Mouse (Mus musculus) stomach, embryonic 14.5 days (tissue): ENCODE results near the gene Gm5414. TPM values are rescaled to one million over a fixed set of nuclear protein-coding genes. Genes with fewer than 3 reads are reported as not detected.

ENCODE experiments used
- ATAC-seq: fragments of 200-750 bp; cut with Nextera tagmentation; 2 replicates; pipeline ENCODE4 v1.8.0; 2017; ENCODE audit warnings: low read depth, moderate TSS enrichment; ENCODE audit not compliant: insufficient number of reproducible peaks, insufficient read depth, low FRiP score
- H3K27ac ChIP-seq: fragments of 300-500 bp; sonication (generic); 2 replicates; pipeline ENCODE4 v1.5.1; 2014; ENCODE audit warnings: mild to moderate bottlenecking, low read length, moderate library complexity, mixed read lengths
- H3K27me3 ChIP-seq: fragments of 300-500 bp; sonication (generic); 2 replicates; pipeline ENCODE4 v1.6.1; 2014; ENCODE audit warnings: low read length, control low read depth, mixed read lengths; ENCODE audit not compliant: control insufficient read depth, insufficient read depth
- H3K36me3 ChIP-seq: fragments of 300-500 bp; sonication (generic); 2 replicates; pipeline ENCODE4 v1.6.1; 2014; ENCODE audit warnings: mild to moderate bottlenecking, control low read depth, low read length, moderate library complexity, mixed read lengths; ENCODE audit not compliant: control insufficient read depth, insufficient read depth
- H3K4me1 ChIP-seq: fragments of 300-500 bp; sonication (generic); 2 replicates; pipeline ENCODE4 v1.6.1; 2014; ENCODE audit warnings: low read length, control low read depth, mixed read lengths; ENCODE audit not compliant: control insufficient read depth, insufficient read depth
- H3K4me2 ChIP-seq: fragments of 300-500 bp; sonication (generic); replicated peaks from 2 replicates; pipeline ENCODE4 v1.6.1; 2014; ENCODE audit warnings: low read depth, low read length, control low read depth
- H3K4me3 ChIP-seq: fragments of 300-500 bp; sonication (generic); 2 replicates; pipeline ENCODE4 v1.5.1; 2014; ENCODE audit warnings: low read depth, low read length, control low read depth
- H3K9ac ChIP-seq: fragments of 300-500 bp; sonication (generic); replicated peaks from 2 replicates; pipeline ENCODE4 v1.6.1; 2014; ENCODE audit warnings: low read depth, mild to moderate bottlenecking, control low read depth, low read length, moderate library complexity, mixed read lengths
- H3K9me3 ChIP-seq: fragments of 300-500 bp; sonication (generic); 2 replicates; pipeline ENCODE4 v1.6.1; 2016; ENCODE audit warnings: low read depth, low read length, control low read depth; ENCODE audit not compliant: control insufficient read depth
- WGBS: fragments of 180-500 bp; shearing (Covaris S2); extraction: QIAGEN DNeasy Blood & Tissue Kit; methylation state at CpG from one replicate; pipeline ENCODE4 v1.1.7; 2014; 5-methylcytosine and 5-hydroxymethylcytosine counted together
- microRNA-seq: library from miRNA; unstranded; fragments of <30 nt; microRNA quantifications from one replicate; pipeline ENCODE4, GENCODE M21; 2016
- polyA plus RNA-seq: library from polyadenylated mRNA; unstranded; fragments of >200 nt; fragmentation: Nextera tagmentation; extraction: Ambion mirVana; gene quantifications from 2 replicates; pipeline ENCODE4 v1.2.1, GENCODE M21; 2014

The Gm5414 gene
- polyA plus RNA-seq, 1 experiment from 2014 or later = not detected

- Histone ChIP-seq H3K36me3 (no peaks in the 10 kb centered on the region), H3K27me3 (no peaks in the 10 kb centered on the region), H3K4me1 (no peaks in the 10 kb centered on the region), H3K4me3 (no peak overlapping the region), H3K9me3 (no peaks in the 10 kb centered on the region), H3K27ac (no peak overlapping the region), H3K4me2 (no peak overlapping the region), H3K9ac (no peak overlapping the region)
- ATAC-seq = no peak
- WGBS = 77% methylated on average over 3 of the region's 3 CpGs
Measured at GRCm38 (mm10) chr15:101581701-101582100, 46.3 kb downstream of the Gm5414 start.

GRCm38 (mm10) chr15:101575506-101575905, 52.5 kb downstream of the Gm5414 start:
- Histone ChIP-seq H3K4me2 (no peak overlapping the region), H3K36me3 (no peaks in the 10 kb centered on the region), H3K9me3 (no peaks in the 10 kb centered on the region), H3K4me3 (no peak overlapping the region), H3K27me3 (no peaks in the 10 kb centered on the region), H3K4me1 (no peaks in the 10 kb centered on the region), H3K27ac (no peak overlapping the region), H3K9ac (no peak overlapping the region)
- ATAC-seq = no peak
- 77% methylated on average over 5 of the region's 5 CpGs for WGBS

Small RNAs within 50 kb of the gene (microRNA-seq; reads per million reads assigned to microRNA genes)
- gene Gm44383 (not detected), gene Gm44479 (not detected)

Other genes starting within 250 kb of the Gm5414 start
- 131 and 148 TPM in 2 replicates for gene Krt7, start 217.1 kb downstream of the Gm5414 start, polyA plus RNA-seq
- gene Krt87, start 189.4 kb downstream of the Gm5414 start, polyA plus RNA-seq = 0.10 and 0.11 TPM in 2 replicates
- gene Krt88, start 180.4 kb downstream of the Gm5414 start, polyA plus RNA-seq = not detected in 2 replicates
- gene Krt81, start 164.4 kb downstream of the Gm5414 start, polyA plus RNA-seq = not detected in 2 replicates
- not detected in 2 replicates for gene Krt86, start 154.7 kb downstream of the Gm5414 start, polyA plus RNA-seq
- not detected in 2 replicates for gene Krt83, start 136.7 kb downstream of the Gm5414 start, polyA plus RNA-seq
- gene Gm49425, start 110.9 kb downstream of the Gm5414 start, polyA plus RNA-seq = not detected in 2 replicates
- gene Krt84, start 95.4 kb downstream of the Gm5414 start, polyA plus RNA-seq = not detected in 2 replicates
- not detected in 2 replicates for gene Krt82, start 77.5 kb downstream of the Gm5414 start, polyA plus RNA-seq
- 0.22 TPM in 1 of 2 replicates, not detected in the other for gene Krt90, start 65.2 kb downstream of the Gm5414 start, polyA plus RNA-seq
- gene Krt75, start 54.3 kb downstream of the Gm5414 start, polyA plus RNA-seq = 0.45 and 0.52 TPM in 2 replicates
- gene Gm5478, start 19.2 kb upstream of the Gm5414 start, polyA plus RNA-seq = not detected in 2 replicates
- gene Krt6b, start 52.1 kb upstream of the Gm5414 start, polyA plus RNA-seq = not detected in 2 replicates
- gene Krt6a, start 66.1 kb upstream of the Gm5414 start, polyA plus RNA-seq = 16.8 and 25.8 TPM in 2 replicates
- 50.0 and 65.6 TPM in 2 replicates for gene Krt5, start 84.7 kb upstream of the Gm5414 start, polyA plus RNA-seq
- not detected in 2 replicates for gene Krt71, start 114.9 kb upstream of the Gm5414 start, polyA plus RNA-seq
- gene Krt72, start 158.3 kb upstream of the Gm5414 start, polyA plus RNA-seq = not detected in 2 replicates
- gene Krt73, start 174.2 kb upstream of the Gm5414 start, polyA plus RNA-seq = not detected in 2 replicates
- not detected in 2 replicates for gene Krt2, start 190.0 kb upstream of the Gm5414 start, polyA plus RNA-seq
- 1.4 and 1.9 TPM in 2 replicates for gene Krt1, start 222.6 kb upstream of the Gm5414 start, polyA plus RNA-seq
- gene Krt77, start 241.5 kb upstream of the Gm5414 start, polyA plus RNA-seq = 0.13 and 0.14 TPM in 2 replicates